Mouse (Mus musculus): Measurements from ENCODE around the gene Zfp658. TPM values are rescaled to one million over a fixed set of nuclear protein-coding genes. Genes with fewer than 3 reads are reported as not detected.

Gene Zfp658
- polyA plus RNA-seq, 1 experiment from 2014 or later, result 1.2 TPM

DNA sequence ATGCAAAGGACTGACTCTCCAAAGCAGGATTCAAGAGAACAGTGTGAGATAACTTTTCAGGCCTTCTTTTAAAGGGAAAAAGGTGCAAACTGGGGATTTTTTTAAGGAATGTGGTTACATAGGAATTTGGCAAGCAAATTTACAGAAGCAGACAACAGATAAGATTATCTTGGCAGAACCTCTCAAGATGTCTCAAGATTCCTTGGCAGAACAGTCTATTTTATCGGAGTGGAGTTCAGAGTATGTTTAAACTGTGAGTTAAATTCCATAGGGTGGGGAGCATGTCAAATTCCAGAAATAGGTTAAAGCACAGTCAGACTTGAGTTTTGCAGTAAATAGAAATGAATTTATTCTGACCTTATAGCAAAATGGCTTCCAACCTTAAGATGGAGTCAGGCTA is 5.2 kb upstream of the Zfp658 start:
- no peaks in the 10 kb centered on the region for H3K4me1 ChIP-seq (ENCODE audit: control insufficient read depth, insufficient read depth, low read length)
- no peaks in the 10 kb centered on the region for H3K9me3 ChIP-seq (replicated peaks; ENCODE audit: control insufficient read depth, low read length)
- H3K36me3 ChIP-seq (ENCODE audit: control insufficient read depth, insufficient read depth, low read length), result no peaks in the 10 kb centered on the region
- H3K9ac ChIP-seq (ENCODE audit: low read depth, low read length), result no peak overlapping the region
- H3K4me3 ChIP-seq (ENCODE audit: low read depth, low read length), result no peak overlapping the region
- H3K27me3 ChIP-seq (ENCODE audit: control insufficient read depth, insufficient read depth, low read length), result no peaks in the 10 kb centered on the region
- no peak overlapping the region for H3K27ac ChIP-seq (ENCODE audit: low read depth, low read length)
- H3K4me2 ChIP-seq, result no peak overlapping the region
- 74% methylated on average over 1 of the region's 1 CpGs for WGBS (ENCODE audit: insufficient replicate concordance)
- no peak for ATAC-seq (replicated peaks; ENCODE audit: insufficient number of reproducible peaks, low FRiP score, low TSS enrichment)

DNA sequence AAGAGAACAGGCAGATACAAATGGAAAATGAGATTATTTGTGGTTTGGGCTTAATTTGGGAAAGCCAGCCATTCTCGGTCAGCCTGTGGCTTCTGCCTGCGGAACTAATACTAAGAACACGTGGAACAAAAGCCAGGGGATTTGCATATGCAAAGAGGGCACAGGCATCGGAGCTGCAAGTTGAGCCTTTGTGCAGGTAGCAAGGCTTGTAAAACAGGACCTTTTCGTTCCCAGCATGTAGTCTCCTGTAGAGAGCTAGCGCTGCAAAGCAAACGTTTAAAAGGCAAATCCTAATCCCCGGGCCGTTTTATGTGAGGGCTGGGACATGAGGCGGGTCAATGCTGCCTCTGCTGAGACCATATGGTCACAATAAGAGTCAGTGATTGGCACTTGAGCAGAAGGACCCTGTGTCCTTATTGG is 605 bp downstream of the Zfp658 start:
- peak overlapping the region; percentile 83 for H3K9ac ChIP-seq (ENCODE audit: low read depth, low read length)
- ATAC-seq (replicated peaks; ENCODE audit: insufficient number of reproducible peaks, low FRiP score, low TSS enrichment), result no peak
- H3K4me2 ChIP-seq, result peak overlapping the region; percentile 89
- no peaks in the 10 kb centered on the region for H3K9me3 ChIP-seq (replicated peaks; ENCODE audit: control insufficient read depth, low read length)
- peak overlapping the region; percentile 78; the same call in 1 of the 2 replicates for H3K27ac ChIP-seq (ENCODE audit: low read depth, low read length)
- H3K4me1 ChIP-seq (ENCODE audit: control insufficient read depth, insufficient read depth, low read length), result 0 out of 2 replicates have a peak, but pooled peaks cover 3% of the 10 kb centered on the region
- H3K4me3 ChIP-seq (ENCODE audit: low read depth, low read length), result peak overlapping the region; percentile 70
- 0% methylated on average over 10 of the region's 10 CpGs for WGBS (ENCODE audit: insufficient replicate concordance)
- 0 out of 2 replicates have a peak, but pooled peaks cover under 1% of the 10 kb centered on the region for H3K36me3 ChIP-seq (ENCODE audit: control insufficient read depth, insufficient read depth, low read length)
- no peaks in the 10 kb centered on the region for H3K27me3 ChIP-seq (ENCODE audit: control insufficient read depth, insufficient read depth, low read length)

DNA sequence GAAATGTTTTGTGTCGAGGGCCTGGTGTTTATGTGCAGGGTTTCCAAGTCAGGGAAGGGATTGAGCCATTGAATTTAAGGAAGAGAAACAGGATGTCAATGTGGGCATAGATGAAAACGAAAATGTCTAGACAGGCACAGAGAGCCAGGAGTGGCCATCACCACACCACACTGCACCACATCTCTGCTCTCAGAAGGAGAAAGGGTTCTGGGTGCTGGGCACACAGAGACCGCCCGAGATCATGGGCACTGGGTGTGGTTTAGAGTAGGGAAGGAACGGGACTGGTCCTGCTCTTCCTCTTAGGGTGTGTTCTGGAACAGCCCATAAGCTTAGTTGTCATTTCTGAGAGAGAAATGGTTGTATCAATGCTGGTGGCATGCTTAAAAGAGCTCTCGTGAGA is 1.2 kb downstream of the Zfp658 start:
- no peak overlapping the region for H3K27ac ChIP-seq (ENCODE audit: low read depth, low read length)

DNA sequence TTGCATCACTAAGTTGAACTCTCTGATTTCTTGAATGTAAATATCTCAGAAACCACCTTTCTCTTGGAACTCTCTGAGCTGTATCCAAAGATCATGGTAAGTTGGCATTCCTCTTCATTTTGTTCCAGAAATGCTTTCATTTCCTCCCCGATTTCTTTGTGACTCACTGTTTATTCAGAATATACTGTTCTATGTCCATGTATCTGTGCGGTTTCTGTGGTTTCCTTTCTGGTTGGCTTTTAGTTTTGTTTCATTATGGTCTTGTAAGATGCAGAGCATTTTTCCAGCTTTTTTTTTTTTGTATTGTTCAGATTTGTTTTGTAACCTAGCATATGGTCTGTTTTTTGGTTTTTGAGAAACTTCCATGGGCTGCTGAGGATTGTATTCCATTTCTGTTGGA is 9.2 kb downstream of the Zfp658 start:
- Histone ChIP-seq H3K4me3 (ENCODE audit: low read depth, low read length) (no peak overlapping the region), H3K9me3 (replicated peaks; ENCODE audit: control insufficient read depth, low read length) (no peaks in the 10 kb centered on the region), H3K27ac (ENCODE audit: low read depth, low read length) (no peak overlapping the region), H3K4me1 (ENCODE audit: control insufficient read depth, insufficient read depth, low read length) (no peaks in the 10 kb centered on the region), H3K9ac (ENCODE audit: low read depth, low read length) (no peak overlapping the region), H3K4me2 (no peak overlapping the region), H3K36me3 (ENCODE audit: control insufficient read depth, insufficient read depth, low read length) (peaks cover 13% of the 10 kb centered on the region; the same call in 1 of the 2 replicates), H3K27me3 (ENCODE audit: control insufficient read depth, insufficient read depth, low read length) (no peaks in the 10 kb centered on the region)
- no peak for ATAC-seq (replicated peaks; ENCODE audit: insufficient number of reproducible peaks, low FRiP score, low TSS enrichment)
- WGBS (ENCODE audit: insufficient replicate concordance), result 80% methylated on average over 2 of the region's 2 CpGs

More for the DNA sequence above, 1.2 kb downstream of the Zfp658 start:
- 0 out of 2 replicates have a peak, but pooled peaks cover 2% of the 10 kb centered on the region for H3K36me3 ChIP-seq (ENCODE audit: control insufficient read depth, insufficient read depth, low read length)
- no peaks in the 10 kb centered on the region for H3K9me3 ChIP-seq (replicated peaks; ENCODE audit: control insufficient read depth, low read length)
- 0 out of 2 replicates have a peak, but pooled peaks cover 3% of the 10 kb centered on the region for H3K4me1 ChIP-seq (ENCODE audit: control insufficient read depth, insufficient read depth, low read length)
- peak overlapping the region; percentile 70; the same call in 1 of the 2 replicates for H3K4me3 ChIP-seq (ENCODE audit: low read depth, low read length)
- H3K9ac ChIP-seq (ENCODE audit: low read depth, low read length), result peak overlapping the region; percentile 47; the same call in 1 of the 2 replicates
- 54% methylated on average over 6 of the region's 6 CpGs for WGBS (ENCODE audit: insufficient replicate concordance)
- no peak for ATAC-seq (replicated peaks; ENCODE audit: insufficient number of reproducible peaks, low FRiP score, low TSS enrichment)
- no peaks in the 10 kb centered on the region for H3K27me3 ChIP-seq (ENCODE audit: control insufficient read depth, insufficient read depth, low read length)
- H3K4me2 ChIP-seq, result peak overlapping the region; percentile 89

DNA sequence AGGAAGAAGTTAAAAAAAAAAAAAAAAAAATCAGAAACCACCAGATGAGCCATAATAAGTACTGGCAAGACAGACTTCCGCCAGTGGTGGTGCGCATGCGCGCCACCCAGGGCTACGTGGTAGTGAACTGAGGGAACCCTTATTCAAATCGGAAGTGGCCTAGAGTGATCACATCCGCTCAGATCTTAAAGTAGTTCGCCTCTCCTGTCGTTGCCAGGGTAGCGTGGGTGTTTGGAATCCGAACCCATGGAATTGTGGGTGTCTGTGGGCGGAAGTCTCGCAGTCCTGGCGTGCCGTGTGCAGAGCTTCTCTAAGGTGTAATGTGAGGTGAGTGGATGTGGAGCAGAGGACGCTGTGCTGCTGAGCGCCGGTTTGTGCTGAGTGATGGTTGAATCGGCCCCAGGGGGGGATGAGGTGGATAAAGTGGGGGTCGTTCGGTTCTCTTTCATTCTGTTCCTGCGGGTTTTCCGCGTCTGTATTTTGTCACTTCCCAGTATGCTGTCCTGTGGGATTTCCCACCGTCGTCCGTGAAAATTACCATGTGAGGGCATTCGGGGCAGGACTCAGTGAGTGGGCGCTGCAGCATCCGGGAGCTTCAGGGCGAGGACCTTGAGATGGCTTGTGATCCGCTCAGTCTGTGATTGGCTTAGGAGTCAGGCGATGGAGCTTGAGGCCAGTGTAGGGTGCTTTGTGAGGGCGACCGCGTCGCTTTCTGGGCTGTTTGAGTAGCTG is 17.6 kb downstream of the Zfp658 start, which contains the start of gene Zfp719:
Gene Zfp719, plus strand, starts transcription at position 171 of the 732 bp plus-strand sequence.
- Histone ChIP-seq H3K4me1 (ENCODE audit: control insufficient read depth, insufficient read depth, low read length) (peaks cover 4% of the 10 kb centered on the region), H3K27ac (ENCODE audit: low read depth, low read length) (peak within 1 kb of the TSS; percentile 85), H3K9ac (ENCODE audit: low read depth, low read length) (peak within 1 kb of the TSS; percentile 85), H3K27me3 (ENCODE audit: control insufficient read depth, insufficient read depth, low read length) (no peaks in the 10 kb centered on the region), H3K4me3 (ENCODE audit: low read depth, low read length) (peak within 1 kb of the TSS; percentile 78), H3K9me3 (replicated peaks; ENCODE audit: control insufficient read depth, low read length) (no peaks in the 10 kb centered on the region), H3K36me3 (ENCODE audit: control insufficient read depth, insufficient read depth, low read length) (peaks cover 5% of the 10 kb centered on the region), H3K4me2 (peak within 1 kb of the TSS; percentile 79)
- ATAC-seq (replicated peaks; ENCODE audit: insufficient number of reproducible peaks, low FRiP score, low TSS enrichment), result peak; percentile 94
- under 1% methylated on average over 37 of the region's 37 CpGs for WGBS (ENCODE audit: insufficient replicate concordance)

DNA sequence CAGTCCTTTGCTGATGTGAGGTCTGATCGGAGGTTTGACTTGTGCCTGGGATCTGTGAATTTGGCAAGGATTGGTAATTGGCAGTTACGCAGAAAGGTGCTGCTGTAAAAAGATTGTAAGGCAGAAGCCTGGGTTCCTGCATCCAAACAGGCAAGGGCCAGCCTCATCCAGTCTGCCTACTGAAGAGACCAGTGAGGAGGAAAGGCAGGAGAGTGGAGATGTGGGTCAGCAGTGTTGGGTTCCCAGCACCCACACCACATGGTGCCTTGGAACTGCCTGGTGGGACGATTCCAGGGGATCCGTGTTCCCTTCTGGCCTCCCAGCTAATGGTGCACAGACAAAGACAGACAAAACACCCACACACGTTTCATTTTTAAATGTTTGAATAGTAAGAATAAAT is 18.5 kb downstream of the Zfp658 start:
- 71% methylated on average over 5 of the region's 5 CpGs for WGBS (ENCODE audit: insufficient replicate concordance)
- no peaks in the 10 kb centered on the region for H3K27me3 ChIP-seq (ENCODE audit: control insufficient read depth, insufficient read depth, low read length)
- H3K36me3 ChIP-seq (ENCODE audit: control insufficient read depth, insufficient read depth, low read length), result peaks cover 11% of the 10 kb centered on the region
- no peak for ATAC-seq (replicated peaks; ENCODE audit: insufficient number of reproducible peaks, low FRiP score, low TSS enrichment)
- no peaks in the 10 kb centered on the region for H3K9me3 ChIP-seq (replicated peaks; ENCODE audit: control insufficient read depth, low read length)
- H3K4me3 ChIP-seq (ENCODE audit: low read depth, low read length), result peak overlapping the region; percentile 78
- peak overlapping the region; percentile 85 for H3K9ac ChIP-seq (ENCODE audit: low read depth, low read length)
- H3K27ac ChIP-seq (ENCODE audit: low read depth, low read length), result no peak overlapping the region
- peak overlapping the region; percentile 79 for H3K4me2 ChIP-seq
- peaks cover 4% of the 10 kb centered on the region for H3K4me1 ChIP-seq (ENCODE audit: control insufficient read depth, insufficient read depth, low read length)

DNA sequence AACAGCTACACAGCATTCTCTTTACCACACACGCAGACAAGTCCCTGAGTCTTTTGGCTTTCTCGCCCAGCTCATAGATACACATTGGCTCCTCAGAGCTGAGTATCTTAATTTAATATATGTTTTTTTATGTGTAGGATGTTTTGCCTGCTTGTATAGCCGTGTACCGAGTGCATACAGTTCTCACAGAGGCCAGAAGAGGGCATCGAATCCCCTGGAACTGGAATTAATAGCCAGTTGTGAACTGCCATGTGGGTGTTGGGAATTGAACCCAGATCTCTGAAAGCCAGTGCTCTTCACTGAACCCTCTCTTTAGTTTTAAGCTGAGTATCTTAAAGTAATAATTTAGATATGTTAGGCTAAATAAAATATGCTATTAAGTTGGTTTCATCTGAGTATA is 22.7 kb downstream of the Zfp658 start:
- Histone ChIP-seq H3K9me3 (replicated peaks; ENCODE audit: control insufficient read depth, low read length) (no peaks in the 10 kb centered on the region), H3K27ac (ENCODE audit: low read depth, low read length) (no peak overlapping the region), H3K27me3 (ENCODE audit: control insufficient read depth, insufficient read depth, low read length) (no peaks in the 10 kb centered on the region), H3K9ac (ENCODE audit: low read depth, low read length) (no peak overlapping the region), H3K4me2 (no peak overlapping the region), H3K4me3 (ENCODE audit: low read depth, low read length) (no peak overlapping the region), H3K4me1 (ENCODE audit: control insufficient read depth, insufficient read depth, low read length) (peaks cover 4% of the 10 kb centered on the region), H3K36me3 (ENCODE audit: control insufficient read depth, insufficient read depth, low read length) (peaks cover 37% of the 10 kb centered on the region)
- ATAC-seq (replicated peaks; ENCODE audit: insufficient number of reproducible peaks, low FRiP score, low TSS enrichment), result no peak
- 91% methylated on average over 5 of the region's 5 CpGs for WGBS (ENCODE audit: insufficient replicate concordance)

DNA sequence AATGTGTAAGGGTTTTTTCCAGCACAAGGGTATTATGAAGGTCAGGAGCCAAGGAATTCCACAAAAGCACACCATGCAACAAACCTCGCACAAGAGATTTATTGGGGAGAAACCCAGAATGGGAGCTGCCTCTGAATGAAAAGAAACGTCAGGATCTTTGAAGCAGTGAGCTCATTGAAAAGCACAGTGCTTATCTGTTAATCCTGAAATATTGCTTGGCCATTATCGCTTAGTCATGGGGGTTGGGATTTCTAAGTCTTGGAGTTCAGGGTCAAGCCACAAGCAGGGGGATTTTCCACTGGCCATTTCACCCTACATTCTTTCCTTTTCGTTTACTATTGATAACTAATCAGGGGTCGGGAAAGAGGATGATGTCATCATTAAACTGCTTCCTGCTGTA is 39.8 kb downstream of the Zfp658 start:
- no peaks in the 10 kb centered on the region for H3K36me3 ChIP-seq (ENCODE audit: control insufficient read depth, insufficient read depth, low read length)
- no peak overlapping the region for H3K9ac ChIP-seq (ENCODE audit: low read depth, low read length)
- H3K4me1 ChIP-seq (ENCODE audit: control insufficient read depth, insufficient read depth, low read length), result no peaks in the 10 kb centered on the region
- no peak for ATAC-seq (replicated peaks; ENCODE audit: insufficient number of reproducible peaks, low FRiP score, low TSS enrichment)
- WGBS (ENCODE audit: insufficient replicate concordance), result 28% methylated on average over 5 of the region's 5 CpGs
- H3K9me3 ChIP-seq (replicated peaks; ENCODE audit: control insufficient read depth, low read length), result no peaks in the 10 kb centered on the region
- H3K27ac ChIP-seq (ENCODE audit: low read depth, low read length), result no peak overlapping the region
- no peak overlapping the region for H3K4me3 ChIP-seq (ENCODE audit: low read depth, low read length)
- H3K27me3 ChIP-seq (ENCODE audit: control insufficient read depth, insufficient read depth, low read length), result no peaks in the 10 kb centered on the region
- H3K4me2 ChIP-seq, result no peak overlapping the region
